Mouse (Mus musculus) ES-E14 (cell line): ENCODE data around the gene Ptprt.

Source experiments
- HCFC1 ChIP-seq: IDR thresholded peaks from 2 replicates; pipeline ENCODE4 v1.6.1; 2012; ENCODE audit warnings: low read length, inconsistent platforms, borderline replicate concordance; ENCODE audit not compliant: insufficient read depth
- MAFK ChIP-seq: IDR thresholded peaks from 2 replicates; pipeline ENCODE4 v1.6.1; 2014; ENCODE audit warnings: mild to moderate bottlenecking, low read depth, low read length, inconsistent platforms; ENCODE audit not compliant: insufficient read depth
- ZC3H11A ChIP-seq: IDR thresholded peaks from 2 replicates; pipeline ENCODE4 v1.6.1; 2012; ENCODE audit warnings: low read depth, mild to moderate bottlenecking, inconsistent platforms, low read length, borderline replicate concordance
- ZNF384 ChIP-seq: IDR thresholded peaks from 2 replicates; pipeline ENCODE4 v1.6.1; 2012; ENCODE audit warnings: low read depth, low read length, inconsistent platforms

DNA sequence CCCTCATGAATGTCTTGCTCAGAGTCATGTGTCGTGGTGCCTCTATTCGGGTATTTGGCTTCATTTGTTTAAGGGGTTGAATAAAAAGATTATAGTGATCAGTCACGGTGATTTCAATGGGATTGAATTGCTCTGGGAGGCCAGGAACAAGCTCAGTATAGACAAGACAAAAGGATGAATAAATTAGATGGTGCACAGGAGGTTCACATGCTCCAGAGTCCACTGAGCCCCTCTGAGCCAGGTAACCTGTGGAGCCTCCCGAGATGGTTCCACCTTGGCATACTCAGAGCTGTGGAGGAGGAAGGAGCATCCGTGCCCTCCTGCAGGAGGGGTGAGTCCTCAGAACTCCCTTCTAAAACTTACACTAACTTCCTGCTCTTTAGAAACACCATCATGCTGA is 26.0 kb downstream of the Ptprt start:
- no peak for TF ChIP-seq HCFC1
- TF ChIP-seq ZC3H11A = no peak
- TF ChIP-seq ZNF384 = no peak
- no peak for TF ChIP-seq MAFK
